8 mouse cellular contexts compared by ENCODE assay signal in genomic region chr19:5877618-5878361, GRCm38 (mm10). TPM values are rescaled to one million over a fixed set of nuclear protein-coding genes. Genes with fewer than 3 reads are reported as not detected.
A peak's percentile ranks its signal among the peaks of the same experiment; 100 is the strongest.
DNase-seq lines count a peak whose midpoint lies in the region; ATAC-seq and TF ChIP-seq lines count a peak whose summit lies in the region.

Gene Slc25a45 (plus strand): TSS chr19:5877808.

- 0 out of 2 replicates have a peak, but pooled peaks have one; percentile 34 for TF ChIP-seq POLR2A in bone marrow, adult 2 months (IDR thresholded peaks at IDR 0.05; ENCODE audit: borderline replicate concordance, control insufficient read depth, low read depth, low read length)
- no peak for TF ChIP-seq POLR2A in embryonic fibroblast, embryonic 13.5 days (IDR thresholded peaks at IDR 0.05; ENCODE audit: low read depth, low read length)
- TF ChIP-seq POLR2A in myocyte (IDR thresholded peaks at IDR 0.05; ENCODE audit: insufficient read length, low read depth) = peak; percentile 25

- H3K36me3 ChIP-seq in C2C12 (ENCODE audit: control insufficient read depth, insufficient read depth) = no peaks in the 10 kb centered on the region
- peaks cover 3% of the 10 kb centered on the region; the same call in 1 of the 2 replicates for H3K36me3 ChIP-seq in heart, embryonic 10.5 days
- 0 out of 2 replicates have a peak, but pooled peaks cover 2% of the 10 kb centered on the region for H3K36me3 ChIP-seq in kidney, embryonic 16.5 days (ENCODE audit: insufficient read depth, low read length)
- H3K36me3 ChIP-seq in myocyte (ENCODE audit: control insufficient read depth, insufficient read depth) = no peaks in the 10 kb centered on the region
- H3K36me3 ChIP-seq in stomach, embryonic 14.5 days (ENCODE audit: control insufficient read depth, insufficient read depth, low read length) = no peaks in the 10 kb centered on the region

- peak; percentile 91 for TF ChIP-seq CTCF in C2C12 (IDR thresholded peaks at IDR 0.05; ENCODE audit: control insufficient read depth, insufficient read depth, insufficient read length)
- TF ChIP-seq CTCF in bone marrow, adult 2 months (IDR thresholded peaks at IDR 0.05; ENCODE audit: control insufficient read depth, insufficient read depth, low read length) = peak; percentile 87
- peak; percentile 95 for TF ChIP-seq CTCF in embryonic fibroblast, embryonic 13.5 days (IDR thresholded peaks at IDR 0.05; ENCODE audit: borderline replicate concordance, insufficient read depth, low read length)

- peak within 1 kb of the TSS; percentile 45 for H3K4me2 ChIP-seq in kidney, embryonic 16.5 days (replicated peaks; ENCODE audit: low read depth, low read length)
- H3K4me2 ChIP-seq in myocyte (ENCODE audit: low read depth) = peak within 1 kb of the TSS; percentile 83
- H3K4me2 ChIP-seq in stomach, embryonic 14.5 days (replicated peaks; ENCODE audit: low read depth, low read length) = 0 out of 2 replicates have a peak within 1 kb of the TSS, but pooled peaks have one; percentile 10

- peaks cover 4% of the 10 kb centered on the region; the same call in 1 of the 2 replicates for H3K4me1 ChIP-seq in bone marrow, adult 2 months (ENCODE audit: control insufficient read depth, insufficient read depth, low read length)
- peaks cover 2% of the 10 kb centered on the region for H3K4me1 ChIP-seq in embryonic fibroblast, embryonic 13.5 days (ENCODE audit: control insufficient read depth, insufficient read depth, low read length)
- peaks cover 34% of the 10 kb centered on the region for H3K4me1 ChIP-seq in heart, embryonic 10.5 days
- H3K4me1 ChIP-seq in kidney, embryonic 16.5 days (ENCODE audit: insufficient read depth, low read length) = peaks cover 40% of the 10 kb centered on the region
- peaks cover 11% of the 10 kb centered on the region; the same call in 1 of the 2 replicates for H3K4me1 ChIP-seq in stomach, embryonic 14.5 days (ENCODE audit: control insufficient read depth, insufficient read depth, low read length)

- 7% methylated on average over 15 of the region's 15 CpGs for WGBS in bone marrow, adult 2 months
- WGBS in heart, embryonic 10.5 days = 45% methylated on average over 15 of the region's 15 CpGs
- WGBS in kidney, embryonic 16.5 days = 38% methylated on average over 15 of the region's 15 CpGs
- 43% methylated on average over 15 of the region's 15 CpGs for WGBS in stomach, embryonic 14.5 days

- H3K27me3 ChIP-seq in C2C12 (ENCODE audit: control insufficient read depth, insufficient read depth, insufficient read length) (no peaks in the 10 kb centered on the region), myocyte (ENCODE audit: control insufficient read depth, insufficient read depth, insufficient read length) (no peaks in the 10 kb centered on the region)
- H3K27me3 ChIP-seq in heart, embryonic 10.5 days (ENCODE audit: insufficient read depth, poor library complexity, severe bottlenecking) = no peaks in the 10 kb centered on the region
- no peaks in the 10 kb centered on the region for H3K27me3 ChIP-seq in kidney, embryonic 16.5 days (ENCODE audit: insufficient read depth, low read length)
- H3K27me3 ChIP-seq in stomach, embryonic 14.5 days (ENCODE audit: control insufficient read depth, insufficient read depth, low read length) = no peaks in the 10 kb centered on the region

- peak; percentile 68 for ATAC-seq in kidney, embryonic 16.5 days (ENCODE audit: low FRiP score, low TSS enrichment)
- ATAC-seq in stomach, embryonic 14.5 days (ENCODE audit: insufficient number of reproducible peaks, insufficient read depth, low FRiP score, low read depth) = peak; percentile 62; the same call in 1 of the 2 replicates

- H3K9ac ChIP-seq in kidney, embryonic 16.5 days (replicated peaks; ENCODE audit: low read length) = peak within 1 kb of the TSS; percentile 66
- H3K9ac ChIP-seq in stomach, embryonic 14.5 days (replicated peaks; ENCODE audit: low read depth, low read length) = 0 out of 2 replicates have a peak within 1 kb of the TSS, but pooled peaks have one; percentile 18

- peaks cover 9% of the 10 kb centered on the region for H3K79me3 ChIP-seq in C2C12 (ENCODE audit: low read depth)

- DNase-seq in heart, embryonic 10.5 days (ENCODE audit: low spot score) = peak; percentile 88
- peak; percentile 68 for DNase-seq in liver

- H3K9me3 ChIP-seq in heart, embryonic 10.5 days = no peaks in the 10 kb centered on the region
- no peaks in the 10 kb centered on the region for H3K9me3 ChIP-seq in kidney, embryonic 16.5 days (ENCODE audit: low read length)
- H3K9me3 ChIP-seq in stomach, embryonic 14.5 days (ENCODE audit: control insufficient read depth, low read depth, low read length) = no peaks in the 10 kb centered on the region

- H3ac ChIP-seq in C2C12 (ENCODE audit: control insufficient read depth, insufficient read length, low read depth) = peak within 1 kb of the TSS; percentile 50
- H3ac ChIP-seq in myocyte (ENCODE audit: control insufficient read depth, insufficient read length) = peak within 1 kb of the TSS; percentile 13

- peaks cover 35% of the 10 kb centered on the region for H3K79me2 ChIP-seq in C2C12 (ENCODE audit: control insufficient read depth, insufficient read depth)
- peaks cover 21% of the 10 kb centered on the region for H3K79me2 ChIP-seq in myocyte (ENCODE audit: control insufficient read depth, insufficient read depth)

- peak within 1 kb of the TSS; percentile 94 for H3K27ac ChIP-seq in bone marrow, adult 2 months (ENCODE audit: control insufficient read depth, insufficient read depth, low read depth, low read length, poor library complexity)
- H3K27ac ChIP-seq in embryonic fibroblast, embryonic 13.5 days (ENCODE audit: insufficient read depth, low read length) = peak within 1 kb of the TSS; percentile 74
- H3K27ac ChIP-seq in heart, embryonic 10.5 days = peak within 1 kb of the TSS; percentile 80
- peak within 1 kb of the TSS; percentile 92 for H3K27ac ChIP-seq in kidney, embryonic 16.5 days (ENCODE audit: low read length)
- peak within 1 kb of the TSS; percentile 33; the same call in 1 of the 2 replicates for H3K27ac ChIP-seq in stomach, embryonic 14.5 days (ENCODE audit: low read length)

- H3K4me3 ChIP-seq in C2C12 (ENCODE audit: insufficient read depth, poor library complexity, severe bottlenecking) = peak within 1 kb of the TSS; percentile 7
- peak within 1 kb of the TSS; percentile 75 for H3K4me3 ChIP-seq in bone marrow, adult 2 months (replicated peaks; ENCODE audit: control insufficient read depth, low read depth, low read length)
- no peak within 1 kb of the TSS for H3K4me3 ChIP-seq in embryonic fibroblast, embryonic 13.5 days (ENCODE audit: insufficient read depth, low read length)
- H3K4me3 ChIP-seq in heart, embryonic 10.5 days = peak within 1 kb of the TSS; percentile 19
- peak within 1 kb of the TSS; percentile 31 for H3K4me3 ChIP-seq in kidney, embryonic 16.5 days (ENCODE audit: low read length)
- H3K4me3 ChIP-seq in myocyte = peak within 1 kb of the TSS; percentile 16
- no peak within 1 kb of the TSS for H3K4me3 ChIP-seq in stomach, embryonic 14.5 days (ENCODE audit: low read depth, low read length)

TF ChIP-seq in C2C12, 6 proteins besides CTCF, POLR2A, EP300 and RAD21:
- no peak for TF ChIP-seq MYOG (IDR thresholded peaks at IDR 0.05; ENCODE audit: control insufficient read depth, extremely low read depth, insufficient read length)
- no peak for TF ChIP-seq MYOD1 (IDR thresholded peaks at IDR 0.05; ENCODE audit: control insufficient read depth, insufficient read length, low read depth)
- no peak for TF ChIP-seq CEBPB (IDR thresholded peaks at IDR 0.05; ENCODE audit: low read depth)
- peak; percentile 59 for TF ChIP-seq FOSL1 (IDR thresholded peaks at IDR 0.05; ENCODE audit: insufficient read depth, low read length, poor library complexity, severe bottlenecking)
- peak; percentile 50 for TF ChIP-seq MAX (IDR thresholded peaks at IDR 0.05)

TF ChIP-seq in myocyte, 11 proteins besides CTCF, POLR2A, EP300 and RAD21:
- TF ChIP-seq MAX (IDR thresholded peaks at IDR 0.05; ENCODE audit: low read depth) (no peak), SRF (IDR thresholded peaks at IDR 0.05; ENCODE audit: control insufficient read depth, insufficient read length, low read depth) (no peak), TCF3 (IDR thresholded peaks at IDR 0.05; ENCODE audit: insufficient read length, low read depth) (no peak), POLR2AphosphoS2 (IDR thresholded peaks at IDR 0.05; ENCODE audit: insufficient read length, low read depth) (no peak), MYOG (IDR thresholded peaks at IDR 0.05; ENCODE audit: control insufficient read depth in 1 of 3, insufficient read depth in 1 of 3, insufficient read length in 2 of 3, low read depth in 2 of 3) (no peak), E2F4 (IDR thresholded peaks at IDR 0.05; ENCODE audit: insufficient read depth) (no peak), TCF12 (IDR thresholded peaks at IDR 0.05; ENCODE audit: insufficient read depth, poor library complexity, severe bottlenecking) (no peak), USF1 (IDR thresholded peaks at IDR 0.05; ENCODE audit: low read depth) (no peak), REST (IDR thresholded peaks at IDR 0.05; ENCODE audit: insufficient read depth, insufficient read length) (no peak), MYOD1 (IDR thresholded peaks at IDR 0.05; ENCODE audit: control insufficient read depth in 1 of 3, insufficient read length in 2 of 3, low read depth in 2 of 3) (no peak), CEBPB (IDR thresholded peaks at IDR 0.05; ENCODE audit: insufficient read depth, poor library complexity, severe bottlenecking) (no peak)

RNA-seq across cellular contexts. Expression of gene Slc25a45, which starts in this region (rescaled TPM):
- polyA plus RNA-seq in C2C12 (2012; fragmentation: generic; extraction: Trizol) (5.5 TPM), myocyte (2012; fragmentation: generic; extraction: Trizol) (5.2 TPM)
- polyA plus RNA-seq in bone marrow, adult 2 months (2011; ENCODE audit: insufficient read depth, insufficient read length, low replicate concordance, missing spikeins) = 11.6 and 24.6 TPM in 2 replicates
- 1.3 and 3.5 TPM in 2 replicates for polyA plus RNA-seq in embryonic fibroblast, embryonic 13.5 days (2011; ENCODE audit: insufficient read length, low read depth, missing spikeins)
- polyA plus RNA-seq in heart, embryonic 10.5 days (2016; fragmentation: Nextera tagmentation; extraction: Ambion mirVana) = 2.1 and 2.5 TPM in 2 replicates
- polyA plus RNA-seq in kidney, embryonic 16.5 days (2015; fragmentation: Nextera tagmentation; extraction: Ambion mirVana) = 14.8 and 15.7 TPM in 2 replicates
- 1.8 and 2.8 TPM in 2 replicates for polyA plus RNA-seq in stomach, embryonic 14.5 days (2014; fragmentation: Nextera tagmentation; extraction: Ambion mirVana)

Comparison
In these comparisons a context has a peak if more than half of its experiments do, and no peak if none do; other contexts are left out.
1. H3K4me3 ChIP-seq: peak in C2C12 (single experiment), bone marrow, adult 2 months (single experiment), heart, embryonic 10.5 days (single experiment), kidney, embryonic 16.5 days (single experiment) and myocyte (single experiment); none in embryonic fibroblast, embryonic 13.5 days (single experiment) and stomach, embryonic 14.5 days (single experiment).
2. H3K27ac ChIP-seq: peak in every context shown above with its lines; median percentile 94 in bone marrow, adult 2 months; 92 in kidney, embryonic 16.5 days; 80 in heart, embryonic 10.5 days; 74 in embryonic fibroblast, embryonic 13.5 days; 33 in stomach, embryonic 14.5 days.
3. H3K4me2 ChIP-seq: peak in every context shown above with its lines; median percentile 83 in myocyte; 45 in kidney, embryonic 16.5 days; 10 in stomach, embryonic 14.5 days.
4. Peak in every context shown above with its lines, with median percentiles within 50 percentile points of each other: CTCF ChIP-seq.